In genomic region chr13:9180221-9180620, GRCm38 (mm10) we compare ENCODE assay signal across 9 mouse cellular contexts.
DNase-seq lines count a peak whose midpoint lies in the region; ATAC-seq and TF ChIP-seq lines count a peak whose summit lies in the region.
"Had no signal": no experiment of that assay in that cellular context is flagged by ENCODE, and none has a peak within 500 bp of the region (broad histone marks: within the 10 kb centered on the region; RNA-seq: fewer than 3 reads in every experiment).

No protein-coding gene starts in this region.

- DNase-seq in adrenal gland, postnatal 14 days = peak; percentile 22
- DNase-seq in adrenal gland, adult 18-20 months (ENCODE audit: low spot score in 2 of 2) = no peak
- DNase-seq in kidney, postnatal 14 days = peak; percentile 41
- DNase-seq in forebrain, postnatal 0 days = no peak
- DNase-seq in gastrocnemius, adult 8-10 months (ENCODE audit: low spot score in 2 of 2) = no peak
- DNase-seq in urinary bladder, postnatal 14 days (ENCODE audit: low spot score) = no peak

- ATAC-seq in embryonic facial prominence, embryonic 15.5 days (ENCODE audit: insufficient number of reproducible peaks, low FRiP score, low TSS enrichment, low read depth) = no peak
- peak; percentile 75 for ATAC-seq in megakaryocyte progenitor cell, adult 5-6 weeks (replicated peaks; ENCODE audit: poor library complexity)
- no peak for ATAC-seq in forebrain, postnatal 0 days

- 0 out of 2 replicates have a peak overlapping the region, but pooled peaks have one; percentile 12 for H3K4me2 ChIP-seq in embryonic facial prominence, embryonic 15.5 days (replicated peaks)
- H3K4me2 ChIP-seq in forebrain, postnatal 0 days (ENCODE audit: low read depth) = no peak overlapping the region

- H3K9ac ChIP-seq in embryonic facial prominence, embryonic 15.5 days = no peak overlapping the region
- no peak overlapping the region for H3K9ac ChIP-seq in forebrain, postnatal 0 days

- no peak overlapping the region for H3K27ac ChIP-seq in embryonic facial prominence, embryonic 15.5 days (replicated peaks)
- no peak overlapping the region for H3K27ac ChIP-seq in forebrain, postnatal 0 days (ENCODE audit: low read depth, low read length)
- H3K27ac ChIP-seq: hindbrain, embryonic 10.5 days had no signal

- H3K4me1 ChIP-seq in embryonic facial prominence, embryonic 15.5 days = 0 out of 2 replicates have a peak, but pooled peaks cover 3% of the 10 kb centered on the region
- no peaks in the 10 kb centered on the region for H3K4me1 ChIP-seq in forebrain, postnatal 0 days (ENCODE audit: insufficient read depth)

- H3K36me3 ChIP-seq in embryonic facial prominence, embryonic 15.5 days = no peaks in the 10 kb centered on the region
- peaks cover under 1% of the 10 kb centered on the region; the same call in 1 of the 2 replicates for H3K36me3 ChIP-seq in forebrain, postnatal 0 days (ENCODE audit: insufficient read depth)

- WGBS in embryonic facial prominence, embryonic 15.5 days = 35% methylated on average over 11 of the region's 11 CpGs
- WGBS in forebrain, postnatal 0 days = 66% methylated on average over 11 of the region's 11 CpGs

- H3K4me3 ChIP-seq in embryonic facial prominence, embryonic 15.5 days (replicated peaks) = no peak overlapping the region
- no peak overlapping the region for H3K4me3 ChIP-seq in forebrain, postnatal 0 days (ENCODE audit: low read depth, low read length)
- H3K4me3 ChIP-seq: hindbrain, embryonic 10.5 days had no signal

- TF ChIP-seq CTCF in forebrain, postnatal 0 days (IDR thresholded peaks at IDR 0.05; ENCODE audit: low read depth) = no peak

- H3K27me3 ChIP-seq in embryonic facial prominence, embryonic 15.5 days = no peaks in the 10 kb centered on the region
- no peaks in the 10 kb centered on the region for H3K27me3 ChIP-seq in forebrain, postnatal 0 days (ENCODE audit: insufficient read depth, low read length)

- no peaks in the 10 kb centered on the region for H3K9me3 ChIP-seq in embryonic facial prominence, embryonic 15.5 days (replicated peaks)
- no peaks in the 10 kb centered on the region for H3K9me3 ChIP-seq in forebrain, postnatal 0 days (ENCODE audit: low read length)
- H3K9me3 ChIP-seq: hindbrain, embryonic 10.5 days had no signal

Comparison
In these comparisons a context has a peak if more than half of its experiments do, and no peak if none do; other contexts are left out.
1. DNase-seq: peak in adrenal gland, postnatal 14 days (single experiment) and kidney, postnatal 14 days (single experiment); none in adrenal gland, adult 18-20 months (0 of 2), forebrain, postnatal 0 days (single experiment), gastrocnemius, adult 8-10 months (0 of 2) and urinary bladder, postnatal 14 days (single experiment).